ENCODE assay signal across 10 mouse cellular contexts in the genomic region with DNA sequence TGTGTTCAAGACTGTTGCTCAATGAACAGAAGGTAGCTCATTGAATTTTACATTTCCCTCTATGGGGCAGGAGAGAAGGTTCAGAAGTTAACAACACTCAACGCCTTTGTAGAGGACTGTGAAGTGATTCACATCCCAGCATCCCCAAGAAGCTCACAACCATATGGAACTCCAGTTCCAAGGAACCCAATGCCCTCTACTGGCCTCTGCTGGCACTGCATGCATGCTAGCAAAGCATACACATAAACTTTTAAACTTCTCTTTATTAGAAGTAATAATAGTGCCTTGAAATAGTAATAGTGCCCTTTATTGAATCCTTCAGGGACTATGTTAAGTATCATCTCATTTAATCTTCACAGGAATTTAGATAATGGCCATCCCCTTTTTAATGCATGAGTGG. TPM values are rescaled to one million over a fixed set of nuclear protein-coding genes. Genes with fewer than 3 reads are reported as not detected.
DNase-seq lines count a peak whose midpoint lies in the region; ATAC-seq and TF ChIP-seq lines count a peak whose summit lies in the region.
"Had no signal": no experiment of that assay in that cellular context is flagged by ENCODE, and none has a peak within 500 bp of the region (broad histone marks: within the 10 kb centered on the region; RNA-seq: fewer than 3 reads in every experiment).

No protein-coding gene starts in this region.

- peak; percentile 9 to 15 for DNase-seq in cerebellum, postnatal 10 days
- no peak for DNase-seq in cerebellum, adult 18-20 months
- DNase-seq in lung, adult 2 months, result no peak
- no peak for DNase-seq in lung, postnatal 25 days (ENCODE audit: low spot score)
- peak; percentile 48 for DNase-seq in ES-CJ7 (ENCODE audit: low read depth, low spot score)
- DNase-seq in frontal cortex, postnatal 25 days (ENCODE audit: low spot score in 2 of 2), result no peak
- DNase-seq in adrenal gland, adult 8-10 months, result no peak
- DNase-seq: adrenal gland, postnatal 25 days; cerebellum, postnatal 25 days had no signal

- ATAC-seq in megakaryocyte progenitor cell, adult 5-6 weeks (replicated peaks; ENCODE audit: poor library complexity), result peak; percentile 48; the same call in 1 of the 2 replicates

- no peaks in the 10 kb centered on the region for H3K4me1 ChIP-seq in lung, adult 2 months (ENCODE audit: control insufficient read depth, insufficient read depth, low read length)

- TF ChIP-seq CTCF in lung, adult 2 months (IDR thresholded peaks at IDR 0.05; ENCODE audit: insufficient read depth, low read length), result peak; percentile 57

- TF ChIP-seq POLR2A in lung, adult 2 months (IDR thresholded peaks at IDR 0.05; ENCODE audit: borderline replicate concordance, extremely low read depth, low read depth, low read length), result no peak

- 89% methylated on average over 1 of the region's 1 CpGs for WGBS in lung, adult 2 months

- H3K4me3 ChIP-seq in lung, adult 2 months (replicated peaks; ENCODE audit: extremely low read depth, low read depth, low read length), result no peak overlapping the region

RNA-seq across cellular contexts. Expression of a gene that starts 9.3 kb away (rescaled TPM):
- polyA plus RNA-seq in lung, adult 2 months (2012; rRNA removed), result 7.5 and 10.0 TPM in 2 replicates
- total RNA-seq in megakaryocyte progenitor cell, adult 5-6 weeks (2015), result 8.2 and 10.5 TPM in 2 replicates
- 9.4 and 14.5 TPM in 2 replicates for total RNA-seq in megakaryocyte progenitor cell, adult 5-6 weeks (2017)
- total RNA-seq in adrenal gland, adult 8-10 months (2022), result 10 to 100 TPM; 11.7 to 16.3 (median 15.5) TPM

Comparison
In these comparisons a context has a peak if more than half of its experiments do, and no peak if none do; other contexts are left out.
1. DNase-seq: peak in cerebellum, postnatal 10 days (2 of 2) and ES-CJ7 (single experiment); none in cerebellum, adult 18-20 months (0 of 2), lung, adult 2 months (single experiment), lung, postnatal 25 days (single experiment), frontal cortex, postnatal 25 days (0 of 2) and adrenal gland, adult 8-10 months (single experiment).